Mouse (Mus musculus) intestine, embryonic 15.5 days (tissue): Measurements from ENCODE around the gene Arrb1. TPM values are rescaled to one million over a fixed set of nuclear protein-coding genes. Genes with fewer than 3 reads are reported as not detected.

Experiments
- ATAC-seq: fragments of 200-750 bp; cut with Nextera tagmentation; 2 replicates; pipeline ENCODE4 v1.8.0; 2017; ENCODE audit warnings: moderate TSS enrichment, moderate library complexity
- H3K27ac ChIP-seq: fragments of 300-500 bp; sonication (generic); 2 replicates; pipeline ENCODE4 v1.5.1; 2015; ENCODE audit warnings: mild to moderate bottlenecking, inconsistent platforms
- H3K27me3 ChIP-seq: fragments of 300-500 bp; sonication (generic); replicated peaks from 2 replicates; pipeline ENCODE4 v1.6.1; 2015; ENCODE audit warnings: inconsistent platforms
- H3K36me3 ChIP-seq: fragments of 300-500 bp; sonication (generic); 2 replicates; pipeline ENCODE4 v1.6.1; 2015; ENCODE audit warnings: inconsistent platforms
- H3K4me1 ChIP-seq: fragments of 300-500 bp; sonication (generic); replicated peaks from 2 replicates; pipeline ENCODE4 v1.6.1; 2015; ENCODE audit warnings: inconsistent platforms
- H3K4me2 ChIP-seq: fragments of 300-500 bp; sonication (generic); replicated peaks from 2 replicates; pipeline ENCODE4 v1.6.1; 2015; ENCODE audit warnings: mild to moderate bottlenecking, inconsistent platforms
- H3K4me3 ChIP-seq: fragments of 300-500 bp; sonication (generic); replicated peaks from 2 replicates; pipeline ENCODE4 v1.5.1; 2015; ENCODE audit warnings: inconsistent platforms
- H3K9ac ChIP-seq: fragments of 300-500 bp; sonication (generic); 2 replicates; pipeline ENCODE4 v1.6.1; 2015; ENCODE audit warnings: inconsistent platforms
- H3K9me3 ChIP-seq: fragments of 300-500 bp; sonication (generic); 2 replicates; pipeline ENCODE4 v1.6.1; 2016; ENCODE audit warnings: inconsistent platforms
- WGBS: fragments of 180-500 bp; shearing (Covaris S2); methylation state at CpG from one replicate; pipeline ENCODE4 v1.1.7; 2015; 5-methylcytosine and 5-hydroxymethylcytosine counted together
- polyA plus RNA-seq: library from polyadenylated mRNA; unstranded; fragments of >200 nt; fragmentation: Nextera tagmentation; extraction: Ambion mirVana; gene quantifications from 2 replicates; pipeline ENCODE4 v1.2.1, GENCODE M21; 2015

Gene Arrb1
- polyA plus RNA-seq, 1 experiment from 2014 or later = 8.5 TPM

DNA sequence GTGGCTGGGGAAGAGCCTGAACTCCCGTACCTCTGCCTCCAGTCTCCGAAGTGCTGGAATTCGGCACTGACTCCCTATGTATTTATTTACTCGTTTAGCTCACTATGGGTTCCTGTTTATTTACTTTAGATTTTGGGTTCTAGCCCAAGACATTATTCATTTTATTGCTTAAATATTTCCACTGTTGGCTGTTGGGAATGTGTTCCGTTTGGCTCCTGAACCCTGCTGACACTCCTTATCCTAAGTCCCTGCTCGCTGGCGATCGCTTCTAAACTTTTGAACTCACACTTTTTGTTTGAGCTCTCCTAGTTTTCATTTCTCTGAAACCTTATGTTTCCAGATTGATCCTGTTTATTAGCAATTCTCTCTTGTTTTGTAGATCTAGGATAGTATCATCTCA, 12.1 kb upstream of the Arrb1 start:
- no peaks in the 10 kb centered on the region for H3K36me3 ChIP-seq
- no peak overlapping the region for H3K4me3 ChIP-seq
- H3K4me2 ChIP-seq = no peak overlapping the region
- no peak for ATAC-seq
- no peak overlapping the region for H3K27ac ChIP-seq
- H3K9me3 ChIP-seq = no peaks in the 10 kb centered on the region; the same call in 1 of the 2 replicates
- no peak overlapping the region for H3K9ac ChIP-seq
- H3K4me1 ChIP-seq = peaks cover 10% of the 10 kb centered on the region
- 43% methylated on average over 8 of the region's 8 CpGs for WGBS
- no peaks in the 10 kb centered on the region for H3K27me3 ChIP-seq

DNA sequence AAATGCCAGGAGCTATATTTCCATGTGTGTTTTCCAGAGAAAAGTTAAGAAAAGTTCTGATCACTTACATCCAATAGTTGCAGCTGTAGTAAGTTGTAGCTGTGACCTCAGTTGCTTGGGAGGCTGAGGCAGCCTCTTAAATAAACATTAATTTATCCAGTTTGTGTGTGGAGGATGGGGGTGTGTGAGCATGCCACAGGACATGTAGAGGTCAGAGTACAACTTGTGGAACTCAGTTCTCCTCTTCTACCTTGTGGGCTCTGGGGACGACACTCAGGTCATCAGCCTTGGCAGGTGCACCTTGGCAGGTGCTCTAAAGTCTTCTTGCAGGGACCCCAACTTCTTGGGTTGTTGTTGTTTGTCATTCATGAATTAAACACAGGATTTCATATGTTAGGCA, 11.4 kb upstream of the Arrb1 start:
- H3K9me3 ChIP-seq = no peaks in the 10 kb centered on the region; the same call in 1 of the 2 replicates

DNA sequence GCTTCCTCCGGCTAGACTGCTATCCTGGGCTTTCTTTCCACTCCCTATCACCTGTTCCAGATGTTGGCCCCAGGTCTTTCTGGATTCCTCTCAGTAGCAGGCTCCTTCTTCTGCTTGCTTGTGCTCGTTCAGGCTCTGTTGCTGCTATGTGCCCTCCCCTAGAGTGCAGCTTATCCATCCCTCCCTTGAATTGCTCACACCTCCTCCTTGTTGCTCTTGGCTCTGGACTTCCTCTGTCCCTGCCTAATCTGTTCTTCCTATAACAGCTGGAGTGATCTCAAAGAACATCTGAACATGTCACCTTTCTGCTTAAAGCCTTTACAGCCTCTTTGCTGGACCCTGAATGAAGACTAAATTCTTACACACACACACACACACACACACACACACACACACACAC, 6.7 kb upstream of the Arrb1 start:
- WGBS = 50% methylated on average over 2 of the region's 2 CpGs
- Histone ChIP-seq H3K4me2 (no peak overlapping the region), H3K27me3 (no peaks in the 10 kb centered on the region), H3K9me3 (no peaks in the 10 kb centered on the region), H3K36me3 (no peaks in the 10 kb centered on the region), H3K4me3 (no peak overlapping the region), H3K9ac (no peak overlapping the region), H3K27ac (no peak overlapping the region), H3K4me1 (peaks cover 7% of the 10 kb centered on the region; the same call in 1 of the 2 replicates)
- no peak for ATAC-seq

More for the DNA sequence above, 11.4 kb upstream of the Arrb1 start:
- H3K9ac ChIP-seq = no peak overlapping the region
- H3K4me1 ChIP-seq = peaks cover 10% of the 10 kb centered on the region
- H3K4me3 ChIP-seq = no peak overlapping the region
- 52% methylated on average over 1 of the region's 1 CpGs for WGBS
- no peaks in the 10 kb centered on the region for H3K36me3 ChIP-seq
- peak; percentile 30; the same call in 1 of the 2 replicates for ATAC-seq
- H3K4me2 ChIP-seq = no peak overlapping the region
- no peaks in the 10 kb centered on the region for H3K27me3 ChIP-seq
- no peak overlapping the region for H3K27ac ChIP-seq

DNA sequence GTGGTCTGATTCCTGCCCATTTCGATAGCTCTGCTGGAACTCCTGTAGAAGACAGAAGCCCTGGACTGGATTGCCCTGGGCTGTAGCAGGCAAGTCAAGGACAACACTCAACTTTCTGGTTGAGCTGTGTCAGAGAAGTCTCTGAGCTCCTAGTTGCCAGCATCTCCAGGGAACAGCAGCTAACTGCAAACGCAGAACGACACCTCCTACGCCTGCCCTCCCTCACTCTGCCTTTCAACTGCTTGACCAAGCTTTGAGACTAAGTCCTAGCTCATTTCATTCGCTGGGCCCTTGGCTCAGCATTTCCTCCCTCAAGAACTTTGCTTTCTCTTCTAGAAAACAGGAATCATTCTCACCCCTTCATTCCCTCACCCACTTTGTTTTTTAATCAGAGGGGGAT, 5.9 kb upstream of the Arrb1 start:
- WGBS = 51% methylated on average over 5 of the region's 5 CpGs
- Histone ChIP-seq H3K27me3 (no peaks in the 10 kb centered on the region), H3K4me3 (no peak overlapping the region), H3K4me2 (no peak overlapping the region), H3K9ac (no peak overlapping the region), H3K27ac (no peak overlapping the region), H3K4me1 (peaks cover 7% of the 10 kb centered on the region; the same call in 1 of the 2 replicates), H3K9me3 (no peaks in the 10 kb centered on the region), H3K36me3 (no peaks in the 10 kb centered on the region)
- ATAC-seq = no peak

DNA sequence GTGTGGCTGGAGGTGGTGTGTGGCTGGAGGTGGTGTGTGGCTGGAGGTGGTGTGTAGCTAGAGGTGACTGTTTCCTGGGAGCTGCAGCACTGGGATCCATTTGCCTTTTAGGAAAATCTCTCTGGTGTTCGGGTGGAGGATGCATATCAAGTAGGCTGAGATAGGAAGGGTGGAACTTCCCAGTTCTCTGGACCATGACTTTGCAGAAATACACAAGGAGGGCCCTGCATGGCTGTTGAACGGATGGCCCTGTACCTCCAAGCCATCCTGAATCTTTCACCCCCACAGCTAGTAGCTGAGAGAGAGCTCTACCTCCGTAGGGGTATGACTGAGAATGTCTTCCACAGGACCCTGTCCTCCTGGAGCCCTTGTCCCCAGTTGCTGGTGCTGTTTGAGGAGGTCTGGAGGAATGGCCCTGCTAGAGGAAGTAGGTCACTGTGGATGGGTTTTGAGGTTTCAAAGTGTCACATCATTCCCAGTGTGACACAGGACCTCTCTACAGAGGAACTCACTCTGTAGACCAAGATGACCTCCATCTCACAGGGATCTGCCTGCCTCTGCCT, 3.8 kb upstream of the Arrb1 start:
- 84% methylated on average over 3 of the region's 3 CpGs for WGBS

DNA sequence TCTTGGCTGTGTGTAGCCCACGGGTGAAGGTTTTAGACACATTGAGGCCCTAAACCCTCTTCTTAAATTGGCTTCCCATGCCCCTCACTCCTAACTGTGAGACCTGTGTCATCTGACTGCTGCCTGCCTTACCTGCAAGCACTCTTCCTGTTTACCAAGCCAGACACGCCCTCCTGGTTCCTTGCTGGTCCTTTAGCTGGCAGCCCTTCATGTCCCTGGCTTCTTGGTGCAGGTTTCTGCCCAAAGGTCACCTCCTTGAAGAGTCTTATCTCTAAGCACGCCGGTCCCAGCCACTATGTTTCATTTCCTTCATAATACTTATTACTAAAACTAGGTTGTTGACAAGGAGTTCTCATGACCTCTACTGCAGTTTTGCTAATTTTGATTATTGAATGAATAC, 2.7 kb upstream of the Arrb1 start:
- H3K36me3 ChIP-seq = no peaks in the 10 kb centered on the region
- peaks cover 32% of the 10 kb centered on the region for H3K4me1 ChIP-seq
- no peak overlapping the region for H3K4me3 ChIP-seq
- WGBS = 56% methylated on average over 4 of the region's 4 CpGs
- no peaks in the 10 kb centered on the region for H3K27me3 ChIP-seq
- no peaks in the 10 kb centered on the region for H3K9me3 ChIP-seq
- H3K4me2 ChIP-seq = no peak overlapping the region
- no peak overlapping the region for H3K9ac ChIP-seq
- ATAC-seq = peak; percentile 26; the same call in 1 of the 2 replicates
- 0 out of 2 replicates have a peak overlapping the region, but pooled peaks have one; percentile 23 for H3K27ac ChIP-seq

More for the DNA sequence above, 3.8 kb upstream of the Arrb1 start:
- Histone ChIP-seq H3K9me3 (no peaks in the 10 kb centered on the region), H3K36me3 (no peaks in the 10 kb centered on the region), H3K9ac (no peak overlapping the region), H3K4me2 (no peak overlapping the region), H3K27me3 (no peaks in the 10 kb centered on the region), H3K4me3 (no peak overlapping the region), H3K4me1 (peaks cover 23% of the 10 kb centered on the region), H3K27ac (no peak overlapping the region)
- no peak for ATAC-seq

DNA sequence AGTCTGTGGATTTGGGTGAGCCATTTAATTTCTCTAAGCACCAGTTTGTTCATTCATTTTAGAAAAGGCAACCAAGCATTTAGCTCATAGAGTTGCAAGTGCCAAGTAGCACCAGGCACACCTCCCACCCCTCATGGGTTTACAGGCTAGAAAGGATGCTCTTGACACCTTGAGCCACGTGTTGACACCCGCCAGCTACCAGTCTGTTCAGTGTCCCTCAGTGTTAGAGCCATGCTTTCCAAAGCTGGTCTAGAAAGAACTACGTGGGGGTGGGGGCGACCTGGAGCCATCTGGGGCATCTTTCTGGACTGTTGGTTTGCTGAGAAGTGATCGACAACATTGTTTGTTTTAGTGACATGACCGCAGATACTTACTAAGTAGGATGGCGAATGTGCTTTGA, 1.7 kb upstream of the Arrb1 start:
- no peak for ATAC-seq
- Histone ChIP-seq H3K9me3 (no peaks in the 10 kb centered on the region), H3K36me3 (no peaks in the 10 kb centered on the region), H3K4me1 (peaks cover 40% of the 10 kb centered on the region), H3K27me3 (no peaks in the 10 kb centered on the region), H3K9ac (no peak overlapping the region), H3K27ac (no peak overlapping the region), H3K4me3 (no peak overlapping the region), H3K4me2 (no peak overlapping the region)
- WGBS = 81% methylated on average over 7 of the region's 7 CpGs

DNA sequence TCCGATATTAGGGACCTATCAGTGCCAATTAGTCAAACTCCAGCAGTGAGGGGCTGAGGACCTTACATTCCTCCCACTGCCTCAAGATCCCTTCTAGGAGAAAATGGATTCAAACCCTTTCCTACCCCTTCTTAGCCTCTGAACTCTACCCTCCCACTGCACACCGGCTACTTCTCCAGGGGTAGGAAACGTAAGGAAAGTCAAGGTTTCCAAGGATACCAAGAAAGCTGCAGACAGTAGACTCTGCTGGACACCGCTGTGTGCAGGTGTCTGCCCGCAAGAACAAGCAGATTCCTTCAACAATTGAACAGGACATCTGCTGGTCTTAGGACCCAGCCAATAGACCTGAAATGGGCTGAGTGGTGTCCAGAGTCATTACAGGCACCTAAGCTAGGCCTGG, 765 bp upstream of the Arrb1 start:
- H3K4me3 ChIP-seq = peak overlapping the region; percentile 76; the same call in 1 of the 2 replicates
- H3K9ac ChIP-seq = 0 out of 2 replicates have a peak overlapping the region, but pooled peaks have one; percentile 81
- H3K27me3 ChIP-seq = no peaks in the 10 kb centered on the region
- peaks cover 47% of the 10 kb centered on the region for H3K4me1 ChIP-seq
- no peaks in the 10 kb centered on the region for H3K36me3 ChIP-seq
- no peak for ATAC-seq
- no peaks in the 10 kb centered on the region for H3K9me3 ChIP-seq
- WGBS = 47% methylated on average over 5 of the region's 5 CpGs
- peak overlapping the region; percentile 93 for H3K27ac ChIP-seq
- peak overlapping the region; percentile 92 for H3K4me2 ChIP-seq

DNA sequence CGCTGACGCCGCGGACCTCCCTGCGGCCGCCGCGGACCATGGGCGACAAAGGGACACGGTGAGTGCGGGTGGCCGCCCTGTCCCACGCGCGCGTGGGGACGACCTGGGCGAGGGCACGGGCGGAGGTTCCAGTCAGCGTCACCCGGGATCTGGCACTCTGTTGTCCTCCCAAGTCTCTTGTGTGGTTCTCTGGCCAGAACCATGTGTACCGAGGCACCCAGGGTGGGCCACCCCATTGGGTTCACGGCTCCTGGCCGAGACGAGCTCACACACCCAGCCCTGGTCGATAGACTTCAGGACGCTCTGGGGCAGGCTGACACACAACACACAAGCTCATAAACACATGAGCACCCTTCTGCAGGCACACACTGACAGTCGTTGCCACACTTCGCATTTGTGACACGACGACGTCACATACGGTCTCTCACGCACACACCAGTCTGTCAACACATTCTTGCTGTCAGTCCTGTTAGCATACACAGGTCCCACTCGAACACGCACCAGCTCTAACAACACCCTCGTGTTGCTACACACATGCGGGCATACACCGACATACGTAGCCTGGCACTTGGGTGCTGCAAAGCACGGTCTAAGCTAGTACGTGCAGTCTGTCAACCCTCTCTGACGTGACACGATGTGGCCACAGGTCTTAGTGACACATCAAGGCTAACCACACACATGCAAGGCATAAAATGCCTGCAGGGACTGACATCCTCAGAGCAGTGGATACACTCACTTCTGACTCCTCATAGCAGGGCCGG, 655 bp downstream of the Arrb1 start:
- Histone ChIP-seq H3K4me2 (peak overlapping the region; percentile 92), H3K4me1 (peaks cover 53% of the 10 kb centered on the region), H3K27me3 (no peaks in the 10 kb centered on the region), H3K9me3 (no peaks in the 10 kb centered on the region), H3K9ac (peak overlapping the region; percentile 81), H3K4me3 (peak overlapping the region; percentile 76), H3K36me3 (no peaks in the 10 kb centered on the region), H3K27ac (peak overlapping the region; percentile 93)
- 9% methylated on average over 46 of the region's 46 CpGs for WGBS
- peak; percentile 37 for ATAC-seq

DNA sequence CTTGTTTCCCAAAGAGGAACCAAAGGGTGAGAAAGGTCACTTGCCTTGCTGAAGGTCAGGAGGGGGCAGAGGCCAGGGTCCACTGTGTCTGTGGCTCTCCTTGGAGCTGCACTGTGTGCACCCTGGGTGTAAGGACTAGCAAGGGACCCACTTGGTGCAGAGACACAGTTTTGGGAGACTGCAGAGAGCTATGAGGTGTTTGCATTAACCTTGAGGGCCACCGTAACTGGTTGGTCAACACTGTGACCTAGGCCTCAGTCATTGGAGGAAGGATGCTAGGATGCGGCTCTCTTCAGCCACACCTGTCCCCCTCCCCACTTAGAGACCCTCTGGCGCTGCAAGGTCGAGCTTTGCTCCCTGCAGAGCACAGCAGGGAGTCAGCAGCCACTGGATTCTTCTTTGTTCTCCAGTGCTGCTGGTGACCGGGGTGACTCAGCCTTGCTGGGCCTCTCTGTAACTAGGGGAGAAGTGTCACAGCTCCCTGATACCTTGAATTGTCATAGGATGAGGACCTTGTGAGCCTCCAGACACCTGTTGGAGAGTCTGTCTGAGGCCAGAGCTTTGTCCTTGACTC, 2.0 kb downstream of the Arrb1 start:
- no peak for ATAC-seq
- Histone ChIP-seq H3K9me3 (no peaks in the 10 kb centered on the region), H3K4me2 (peak overlapping the region; percentile 92), H3K27ac (no peak overlapping the region), H3K4me3 (no peak overlapping the region), H3K36me3 (no peaks in the 10 kb centered on the region), H3K27me3 (no peaks in the 10 kb centered on the region), H3K9ac (no peak overlapping the region), H3K4me1 (peaks cover 53% of the 10 kb centered on the region)
- 62% methylated on average over 5 of the region's 5 CpGs for WGBS

DNA sequence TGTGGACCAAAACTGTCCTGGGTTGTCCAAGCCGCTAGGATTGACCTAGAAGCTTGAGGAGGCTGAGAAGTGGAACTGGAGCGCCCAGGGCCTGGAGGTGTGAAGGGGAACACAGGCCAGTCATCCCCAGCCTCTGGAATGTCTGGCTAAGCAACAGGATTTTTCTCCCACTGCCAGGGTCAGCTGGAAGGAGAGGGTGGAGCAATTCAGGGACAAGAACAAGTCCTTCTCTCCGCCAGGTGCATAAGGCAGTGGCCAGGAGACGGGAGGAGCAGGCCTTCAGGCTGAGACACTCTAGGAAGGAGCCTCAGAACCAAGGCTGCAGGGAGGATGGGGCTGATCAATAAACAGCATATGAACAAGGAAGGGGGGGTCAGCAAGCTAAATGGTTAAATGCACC, 3.2 kb downstream of the Arrb1 start:
- 0 out of 2 replicates have a peak overlapping the region, but pooled peaks have one; percentile 4 for H3K4me2 ChIP-seq
- peaks cover 53% of the 10 kb centered on the region for H3K4me1 ChIP-seq
- H3K36me3 ChIP-seq = no peaks in the 10 kb centered on the region
- no peak overlapping the region for H3K4me3 ChIP-seq
- no peaks in the 10 kb centered on the region for H3K27me3 ChIP-seq
- WGBS = 76% methylated on average over 4 of the region's 4 CpGs
- no peaks in the 10 kb centered on the region for H3K9me3 ChIP-seq
- H3K9ac ChIP-seq = no peak overlapping the region
- ATAC-seq = no peak
- H3K27ac ChIP-seq = no peak overlapping the region

DNA sequence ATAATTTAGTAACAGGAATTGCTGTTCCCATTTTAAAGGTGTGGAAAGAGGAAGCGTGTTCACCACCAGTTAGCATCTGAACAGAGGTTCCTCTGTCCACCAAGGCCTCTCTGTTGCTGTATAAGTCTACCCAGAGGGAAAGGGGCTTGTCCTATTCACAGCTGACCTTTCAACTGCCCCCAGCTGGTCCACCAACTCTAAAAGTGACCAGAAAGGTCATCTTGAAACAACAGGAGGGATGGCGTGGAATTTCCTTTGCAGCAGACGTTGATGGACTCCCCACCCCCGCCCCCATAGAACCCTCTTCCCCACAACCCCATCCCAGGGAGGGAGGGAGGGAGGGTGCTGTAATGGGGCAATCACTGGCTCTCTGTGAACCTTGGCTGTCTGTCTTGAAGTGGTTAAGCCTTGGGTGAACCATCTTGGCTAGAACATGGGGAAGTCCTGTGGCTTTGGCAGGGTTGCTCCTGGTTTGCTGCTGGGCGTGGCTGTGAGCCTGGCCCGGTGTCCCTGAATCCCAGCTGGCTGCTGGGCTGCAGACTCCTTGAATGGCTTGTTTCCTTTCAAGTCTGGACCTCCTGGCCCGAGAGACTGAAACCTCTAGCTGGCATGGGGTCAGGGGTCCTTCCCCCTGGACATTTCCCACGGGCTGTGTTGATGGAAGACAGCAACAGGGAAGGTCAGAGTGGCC, 4.1 kb downstream of the Arrb1 start:
- Histone ChIP-seq H3K36me3 (no peaks in the 10 kb centered on the region), H3K9me3 (no peaks in the 10 kb centered on the region), H3K4me2 (peak overlapping the region; percentile 23), H3K27me3 (no peaks in the 10 kb centered on the region), H3K27ac (peak overlapping the region; percentile 44; the same call in 1 of the 2 replicates), H3K9ac (no peak overlapping the region), H3K4me1 (peaks cover 55% of the 10 kb centered on the region), H3K4me3 (no peak overlapping the region)
- 35% methylated on average over 8 of the region's 8 CpGs for WGBS
- no peak for ATAC-seq
